Mouse (Mus musculus) neural tube, embryonic 14.5 days (tissue): Measurements from ENCODE around the gene Olfr983. TPM values are rescaled to one million over a fixed set of nuclear protein-coding genes. Genes with fewer than 3 reads are reported as not detected.

Source experiments
- ATAC-seq: fragments of 200-750 bp; cut with Nextera tagmentation; 2 replicates; pipeline ENCODE4 v1.8.0; 2017; ENCODE audit warnings: low read depth, mild to moderate bottlenecking, moderate TSS enrichment, moderate library complexity
- H3K27ac ChIP-seq: fragments of 300-500 bp; sonication (generic); 2 replicates; pipeline ENCODE4 v1.5.1; 2014; ENCODE audit warnings: low read depth, mild to moderate bottlenecking, control low read depth, low read length, moderate library complexity, mixed read lengths
- H3K27me3 ChIP-seq: fragments of 300-500 bp; sonication (generic); 2 replicates; pipeline ENCODE4 v1.6.1; 2014; ENCODE audit warnings: low read length; ENCODE audit not compliant: control insufficient read depth, insufficient read depth
- H3K36me3 ChIP-seq: fragments of 300-500 bp; sonication (generic); 2 replicates; pipeline ENCODE4 v1.6.1; 2014; ENCODE audit warnings: low read length, mixed read lengths; ENCODE audit not compliant: control insufficient read depth, insufficient read depth
- H3K4me1 ChIP-seq: fragments of 300-500 bp; sonication (generic); 2 replicates; pipeline ENCODE4 v1.6.1; 2014; ENCODE audit warnings: low read length; ENCODE audit not compliant: control insufficient read depth, insufficient read depth
- H3K4me2 ChIP-seq: fragments of 300-500 bp; sonication (generic); 2 replicates; pipeline ENCODE4 v1.6.1; 2014; ENCODE audit warnings: mild to moderate bottlenecking, low read depth, low read length, control low read depth
- H3K4me3 ChIP-seq: fragments of 300-500 bp; sonication (generic); 2 replicates; pipeline ENCODE4 v1.5.1; 2014; ENCODE audit warnings: low read depth, low read length, control low read depth, mixed read lengths
- H3K9ac ChIP-seq: fragments of 300-500 bp; sonication (generic); replicated peaks from 2 replicates; pipeline ENCODE4 v1.6.1; 2014; ENCODE audit warnings: low read depth, mild to moderate bottlenecking, control low read depth, low read length, mixed read lengths
- H3K9me3 ChIP-seq: fragments of 300-500 bp; sonication (generic); 2 replicates; pipeline ENCODE4 v1.6.1; 2016; ENCODE audit warnings: low read length; ENCODE audit not compliant: control insufficient read depth
- WGBS: fragments of 180-500 bp; shearing (Covaris S2); extraction: QIAGEN DNeasy Blood & Tissue Kit; methylation state at CpG from one replicate; pipeline ENCODE4 v1.1.7; 2014; 5-methylcytosine and 5-hydroxymethylcytosine counted together
- polyA plus RNA-seq: library from polyadenylated mRNA; unstranded; fragments of >200 nt; fragmentation: Nextera tagmentation; extraction: Ambion mirVana; gene quantifications from 2 replicates; pipeline ENCODE4 v1.2.1, GENCODE M21; 2014

Gene Olfr983
- not detected in 2 replicates for polyA plus RNA-seq

- Histone ChIP-seq H3K4me2 (no peak within 1 kb of the TSS), H3K4me1 (no peaks in the 10 kb centered on the region), H3K27ac (no peak within 1 kb of the TSS), H3K9me3 (no peaks in the 10 kb centered on the region), H3K9ac (no peak within 1 kb of the TSS), H3K27me3 (no peaks in the 10 kb centered on the region), H3K36me3 (no peaks in the 10 kb centered on the region), H3K4me3 (no peak within 1 kb of the TSS)
- WGBS = 87% methylated on average over 2 of the region's 2 CpGs
- ATAC-seq = no peak
Measured at GRCm38 (mm10) chr9:40093495-40093894, at the start of gene Olfr983. Gene Olfr983, minus strand, starts transcription at chr9:40093595.

GRCm38 (mm10) chr9:40141544-40141943 is 48.1 kb upstream of the Olfr983 start:
- no peak overlapping the region for H3K4me2 ChIP-seq
- no peak overlapping the region for H3K9ac ChIP-seq
- WGBS = 55% methylated on average over 1 of the region's 1 CpGs
- H3K27ac ChIP-seq = no peak overlapping the region
- no peaks in the 10 kb centered on the region for H3K4me1 ChIP-seq
- no peaks in the 10 kb centered on the region for H3K9me3 ChIP-seq
- H3K4me3 ChIP-seq = no peak overlapping the region
- no peaks in the 10 kb centered on the region for H3K27me3 ChIP-seq
- H3K36me3 ChIP-seq = no peaks in the 10 kb centered on the region
- ATAC-seq = peak; percentile 44; the same call in 1 of the 2 replicates

DNA sequence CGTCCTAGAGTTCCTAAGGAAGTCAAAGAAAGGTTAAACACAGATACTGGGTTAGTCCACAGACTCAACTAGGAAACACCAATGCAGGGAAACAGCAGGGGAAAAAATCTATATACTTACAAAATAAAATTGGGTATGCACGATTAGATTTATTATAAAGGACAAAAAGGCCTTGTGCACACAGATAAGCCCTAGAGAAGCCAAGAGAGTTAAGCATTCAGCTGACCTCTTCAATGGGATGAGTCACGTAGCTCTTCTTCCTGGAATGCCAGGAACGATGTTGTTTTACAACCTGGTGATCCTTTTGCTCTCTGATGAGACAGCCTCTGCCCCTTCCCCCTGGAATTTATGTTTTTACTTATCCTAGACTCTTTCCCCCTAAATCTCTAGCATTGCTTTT is 46.1 kb upstream of the Olfr983 start:
- H3K4me2 ChIP-seq = no peak overlapping the region
- no peaks in the 10 kb centered on the region for H3K9me3 ChIP-seq
- no peaks in the 10 kb centered on the region for H3K36me3 ChIP-seq
- ATAC-seq = no peak
- H3K27ac ChIP-seq = no peak overlapping the region
- no peak overlapping the region for H3K9ac ChIP-seq
- 58% methylated on average over 4 of the region's 4 CpGs for WGBS
- no peak overlapping the region for H3K4me3 ChIP-seq
- H3K4me1 ChIP-seq = no peaks in the 10 kb centered on the region
- H3K27me3 ChIP-seq = no peaks in the 10 kb centered on the region

DNA sequence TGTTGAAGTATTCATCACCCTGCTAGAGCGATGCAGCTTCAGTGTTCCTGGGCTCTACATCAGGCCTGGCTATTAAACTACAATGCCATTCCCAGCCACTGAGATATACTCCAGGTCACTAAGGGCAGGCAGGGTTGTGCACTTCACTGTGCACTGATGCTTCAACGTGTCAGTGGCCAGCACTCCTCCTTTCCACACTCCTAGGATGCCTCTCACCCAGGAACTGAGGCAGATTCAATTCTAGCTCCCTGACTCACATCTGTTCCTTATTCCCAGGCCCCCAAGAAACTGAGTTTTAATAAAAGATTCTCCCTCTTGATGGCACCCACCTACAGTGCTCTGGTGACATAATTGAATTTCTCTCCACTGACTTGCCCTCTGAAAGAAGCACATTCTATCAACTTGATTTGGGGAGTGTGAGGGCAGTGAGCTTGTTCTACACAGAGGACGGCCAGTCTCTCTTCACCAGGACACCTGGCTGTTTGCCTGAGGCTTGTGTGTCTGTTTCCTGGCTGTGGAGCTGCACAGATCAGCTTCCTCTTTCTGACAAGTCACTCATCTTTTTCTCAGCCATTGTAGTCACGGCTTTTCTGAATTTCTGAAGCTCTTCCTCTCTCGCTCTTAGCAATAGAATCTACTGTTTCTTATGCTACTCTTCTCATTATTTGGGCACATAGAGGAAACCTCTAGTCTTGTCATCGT is 43.7 kb upstream of the Olfr983 start:
- no peak for ATAC-seq
- WGBS = 82% methylated on average over 6 of the region's 6 CpGs
- no peaks in the 10 kb centered on the region for H3K36me3 ChIP-seq

DNA sequence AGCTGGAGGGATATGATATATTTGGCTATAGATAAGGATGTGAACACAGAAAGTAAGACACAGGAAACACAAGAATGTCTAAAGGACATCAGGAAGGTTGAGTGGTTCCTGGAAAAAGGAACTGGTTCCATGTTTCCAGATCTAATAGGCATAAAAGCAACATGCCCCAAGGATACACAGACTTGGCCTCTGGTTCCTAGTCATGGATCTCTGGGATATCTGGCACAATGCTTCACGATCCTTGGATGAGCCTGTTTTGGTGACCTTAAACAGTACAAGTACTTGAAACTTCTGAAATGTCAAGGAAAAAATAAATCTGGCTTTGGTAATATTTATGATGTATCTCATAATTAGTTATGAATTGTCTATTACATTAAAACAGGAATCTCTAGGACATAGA is 37.2 kb upstream of the Olfr983 start:
- Histone ChIP-seq H3K27me3 (no peaks in the 10 kb centered on the region), H3K4me3 (no peak overlapping the region), H3K36me3 (no peaks in the 10 kb centered on the region), H3K27ac (no peak overlapping the region), H3K9me3 (no peaks in the 10 kb centered on the region), H3K9ac (no peak overlapping the region), H3K4me1 (no peaks in the 10 kb centered on the region), H3K4me2 (no peak overlapping the region)
- WGBS = 97% methylated on average over 1 of the region's 1 CpGs
- ATAC-seq = no peak

More for the DNA sequence above, 43.7 kb upstream of the Olfr983 start:
- Histone ChIP-seq H3K27ac (no peak overlapping the region), H3K4me1 (no peaks in the 10 kb centered on the region), H3K9me3 (no peaks in the 10 kb centered on the region), H3K27me3 (no peaks in the 10 kb centered on the region), H3K4me2 (no peak overlapping the region), H3K9ac (no peak overlapping the region), H3K4me3 (no peak overlapping the region)

DNA sequence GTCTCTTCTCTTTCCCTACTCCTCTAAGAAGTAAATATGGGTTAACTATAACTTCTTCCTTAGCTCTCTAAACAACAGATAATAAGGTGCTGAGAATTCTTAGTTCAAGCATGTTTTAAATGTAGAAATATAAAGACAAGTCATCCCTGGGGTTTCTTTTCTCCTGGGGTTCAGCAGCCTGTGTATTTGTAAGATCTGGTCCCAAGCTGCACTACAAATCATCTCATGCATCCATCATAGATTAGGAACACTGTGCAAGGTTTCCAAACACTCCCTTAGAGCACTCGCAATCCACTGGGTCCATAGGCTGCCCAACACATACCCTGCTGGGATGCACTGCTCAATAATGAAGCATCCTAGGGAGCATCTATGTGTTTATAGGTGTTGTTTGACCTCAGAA is 36.7 kb upstream of the Olfr983 start, which contains the start of gene Olfr985:
Olfr985 (minus strand) TSS at position 101 of the 400 bp plus-strand sequence.
- Histone ChIP-seq H3K9me3 (no peaks in the 10 kb centered on the region), H3K4me3 (no peak within 1 kb of the TSS), H3K36me3 (no peaks in the 10 kb centered on the region), H3K4me1 (no peaks in the 10 kb centered on the region), H3K4me2 (no peak within 1 kb of the TSS), H3K27me3 (no peaks in the 10 kb centered on the region), H3K9ac (no peak within 1 kb of the TSS), H3K27ac (no peak within 1 kb of the TSS)
- ATAC-seq = no peak
- 95% methylated on average over 1 of the region's 1 CpGs for WGBS

DNA sequence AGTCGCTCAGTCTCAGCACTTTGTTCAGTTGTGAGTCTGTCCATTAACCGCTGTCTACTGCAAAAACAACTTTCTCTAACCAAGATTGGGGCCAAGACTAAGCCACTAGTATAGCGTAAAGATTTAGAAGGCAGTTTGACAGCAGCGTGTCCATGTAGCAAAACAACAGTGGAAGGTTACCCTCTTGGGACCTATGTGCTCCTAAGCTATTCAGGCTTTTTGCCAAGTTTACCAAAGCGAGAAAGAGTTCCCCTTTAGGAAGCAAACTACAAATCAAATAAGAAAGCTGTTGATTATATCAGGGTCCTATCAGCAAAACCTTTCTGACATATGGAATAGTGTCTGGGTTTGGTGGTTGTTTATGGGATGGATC is 23.9 kb upstream of the Olfr983 start:
- Histone ChIP-seq H3K36me3 (no peaks in the 10 kb centered on the region), H3K9ac (no peak overlapping the region), H3K4me2 (no peak overlapping the region), H3K9me3 (no peaks in the 10 kb centered on the region), H3K27ac (no peak overlapping the region), H3K4me3 (no peak overlapping the region), H3K27me3 (no peaks in the 10 kb centered on the region), H3K4me1 (no peaks in the 10 kb centered on the region)
- ATAC-seq = no peak
- 73% methylated on average over 5 of the region's 5 CpGs for WGBS

- no peaks in the 10 kb centered on the region for H3K9me3 ChIP-seq
- no peak overlapping the region for H3K9ac ChIP-seq
- H3K27me3 ChIP-seq = no peaks in the 10 kb centered on the region
Measured at GRCm38 (mm10) chr9:40116645-40117286, 23.4 kb upstream of the Olfr983 start.

DNA sequence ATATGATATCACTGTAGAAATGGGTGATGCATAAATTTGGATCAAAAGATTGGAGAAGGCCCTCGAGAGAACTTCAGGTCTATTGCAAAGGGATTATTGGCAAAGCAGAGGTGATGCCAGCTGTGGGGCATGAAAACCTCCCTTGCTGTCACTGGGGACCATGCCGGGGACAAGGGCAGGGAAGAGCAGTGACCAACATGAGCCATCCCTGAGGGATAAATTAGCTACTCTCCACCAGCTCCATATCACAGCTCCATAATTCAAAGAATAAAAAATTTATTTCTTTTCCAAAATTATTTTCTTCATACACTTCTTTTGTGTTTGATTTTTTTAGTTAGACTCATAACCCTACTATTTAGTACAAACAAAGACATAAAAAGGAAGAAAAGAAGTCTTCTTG is 20.7 kb upstream of the Olfr983 start, which contains the start of gene Olfr984:
Olfr984 (minus strand) TSS at position 101 of the 400 bp plus-strand sequence.
- Histone ChIP-seq H3K4me3 (no peak within 1 kb of the TSS), H3K27ac (no peak within 1 kb of the TSS), H3K36me3 (no peaks in the 10 kb centered on the region), H3K4me1 (no peaks in the 10 kb centered on the region), H3K9ac (no peak within 1 kb of the TSS), H3K27me3 (no peaks in the 10 kb centered on the region), H3K9me3 (no peaks in the 10 kb centered on the region), H3K4me2 (no peak within 1 kb of the TSS)
- ATAC-seq = no peak
- WGBS = 83% methylated on average over 2 of the region's 2 CpGs

More at GRCm38 (mm10) chr9:40116645-40117286, 23.4 kb upstream of the Olfr983 start:
- no peak overlapping the region for H3K4me2 ChIP-seq
- no peaks in the 10 kb centered on the region for H3K4me1 ChIP-seq
- no peak overlapping the region for H3K4me3 ChIP-seq
- H3K27ac ChIP-seq = no peak overlapping the region
- no peak for ATAC-seq
- no peaks in the 10 kb centered on the region for H3K36me3 ChIP-seq
- 66% methylated on average over 10 of the region's 10 CpGs for WGBS
